Mouse (Mus musculus) right cerebral cortex, postnatal 10 days (tissue): ENCODE measurements around the gene Flt1.

Experiments used
- DNase-seq, 2 experiments: peaks; one replicate each; pipeline ENCODE4 v3.0.0; 2021; ENCODE audit warnings: low spot score in 2 of 2

Gene Flt1

GRCm38 (mm10) chr5:147724945-147725830 lies 623 bp downstream of the Flt1 start:
- peak; percentile 35 to 44 for DNase-seq

- no peak for DNase-seq
Measured at GRCm38 (mm10) chr5:147724391-147724790, 1.4 kb downstream of the Flt1 start.

- DNase-seq: no peak
Measured at GRCm38 (mm10) chr5:147723811-147724210, 2.0 kb downstream of the Flt1 start.

- no peak for DNase-seq
Measured at GRCm38 (mm10) chr5:147721438-147721837, 4.4 kb downstream of the Flt1 start.

- no peak for DNase-seq
Measured at GRCm38 (mm10) chr5:147718335-147718734, 7.5 kb downstream of the Flt1 start.

- no peak for DNase-seq
Measured at GRCm38 (mm10) chr5:147716697-147717217, 9.1 kb downstream of the Flt1 start.

GRCm38 (mm10) chr5:147716276-147716675 lies 9.5 kb downstream of the Flt1 start:
- DNase-seq: peak; percentile 34 to 36

- DNase-seq: no peak
Measured at GRCm38 (mm10) chr5:147715391-147715790, 10.4 kb downstream of the Flt1 start.

GRCm38 (mm10) chr5:147708500-147708899 lies 17.3 kb downstream of the Flt1 start:
- no peak for DNase-seq

- DNase-seq: no peak
Measured at GRCm38 (mm10) chr5:147707479-147707878, 18.3 kb downstream of the Flt1 start.

GRCm38 (mm10) chr5:147704890-147705289 lies 20.9 kb downstream of the Flt1 start:
- no peak for DNase-seq

- DNase-seq: no peak
Measured at GRCm38 (mm10) chr5:147702423-147702822, 23.4 kb downstream of the Flt1 start.

- no peak for DNase-seq
Measured at GRCm38 (mm10) chr5:147701024-147701423, 24.8 kb downstream of the Flt1 start.

GRCm38 (mm10) chr5:147698044-147698443 lies 27.8 kb downstream of the Flt1 start:
- no peak for DNase-seq

- no peak for DNase-seq
Measured at GRCm38 (mm10) chr5:147697165-147697564, 28.6 kb downstream of the Flt1 start.

GRCm38 (mm10) chr5:147692622-147693021 lies 33.2 kb downstream of the Flt1 start:
- DNase-seq: no peak

GRCm38 (mm10) chr5:147683707-147684323 lies 42.0 kb downstream of the Flt1 start:
- no peak for DNase-seq

- no peak for DNase-seq
Measured at GRCm38 (mm10) chr5:147681224-147681623, 44.6 kb downstream of the Flt1 start.

GRCm38 (mm10) chr5:147680711-147681110 lies 45.1 kb downstream of the Flt1 start:
- DNase-seq: peak; percentile 29 to 33

GRCm38 (mm10) chr5:147679316-147679715 lies 46.5 kb downstream of the Flt1 start:
- DNase-seq: no peak

GRCm38 (mm10) chr5:147675791-147676190 lies 50.0 kb downstream of the Flt1 start:
- DNase-seq: no peak

- peak; percentile 49 to 74 for DNase-seq
Measured at GRCm38 (mm10) chr5:147671765-147672424, 53.9 kb downstream of the Flt1 start.
